Mouse (Mus musculus): ENCODE results near the gene Nudt3. TPM values are rescaled to one million over a fixed set of nuclear protein-coding genes. Genes with fewer than 3 reads are reported as not detected.

Nudt3 gene
- total and polyA plus RNA-seq, 3 experiments = 54.4 to 69.2 (median 58.3) TPM

GRCm38 (mm10) chr17:27573772-27574320 lies 49.4 kb downstream of the Nudt3 start:
- Histone ChIP-seq H3K27me3 (replicated peaks) (no peaks in the 10 kb centered on the region), H3K4me1 (ENCODE audit: control insufficient read depth in 1 of 2, insufficient read depth in 2 of 2) (peaks cover 5 to 16% of the 10 kb centered on the region in 2 experiments; a peak in 3 of 4 replicates), H3K9me3 (replicated peaks; ENCODE audit: low read length) (no peaks in the 10 kb centered on the region), H3K4me3 (replicated peaks in 1 of 3; ENCODE audit: low read depth in 2 of 3, low read length in 2 of 3, poor library complexity in 1 of 3) (no peak overlapping the region), H3K4me2 (ENCODE audit: insufficient read depth, low read depth, poor library complexity, severe bottlenecking) (no peak overlapping the region), H3K79me2 (replicated peaks; ENCODE audit: control insufficient read depth, extremely low read depth, insufficient read depth, poor library complexity, severe bottlenecking) (no peaks in the 10 kb centered on the region), H3K9ac (ENCODE audit: insufficient read depth, low read depth) (no peak overlapping the region), H3K36me3 (replicated peaks in 1 of 2; ENCODE audit: control insufficient read depth in 1 of 2, insufficient read depth in 1 of 2, low read length in 1 of 2) (peaks cover 13 to 47% of the 10 kb centered on the region in 2 experiments), H3K27ac (ENCODE audit: insufficient read depth, low read depth) (no peak overlapping the region)
- no peak for TF ChIP-seq KAT2A (IDR thresholded peaks at IDR 0.05; ENCODE audit: insufficient replicate concordance, low read length)
- TF ChIP-seq CTCF (conservative IDR thresholded peaks at IDR 0.05 in 1 of 2, IDR thresholded peaks at IDR 0.05 in 1 of 2; ENCODE audit: low read depth in 2 of 2, low read length in 2 of 2) = no peak
- TF ChIP-seq POLR2A (IDR thresholded peaks at IDR 0.05; ENCODE audit: low read depth, low read length) = no peak
- TF ChIP-seq SIN3A (IDR thresholded peaks at IDR 0.05; ENCODE audit: low read length) = no peak
- no peak for TF ChIP-seq ZMIZ1 (IDR thresholded peaks at IDR 0.05; ENCODE audit: low read depth, low read length)
- no peak for TF ChIP-seq NELFE (IDR thresholded peaks at IDR 0.05; ENCODE audit: low read depth, low read length)
- no peak for TF ChIP-seq NRF1 (IDR thresholded peaks at IDR 0.05; ENCODE audit: low read depth, low read length)
- TF ChIP-seq ZC3H11A (IDR thresholded peaks at IDR 0.05; ENCODE audit: low read depth, low read length) = no peak
- in situ Hi-C loops (cut with MboI; ENCODE audit: low pct_ligation_motif_present, low pct_unique_long_range_greater_than_20kb, low sequenced_read_pairs) (no loop called here), dilution Hi-C loops (cut with MboI; ENCODE audit: extremely low pct_ligation_motif_present, extremely low pct_unique_long_range_greater_than_20kb, low sequenced_read_pairs) (no loop called here)
- DNase-seq (ENCODE audit: extremely low read depth) = no peak

- H3K79me2 ChIP-seq (replicated peaks; ENCODE audit: control insufficient read depth, extremely low read depth, insufficient read depth, poor library complexity, severe bottlenecking) = no peaks in the 10 kb centered on the region
- no peak overlapping the region for H3K27ac ChIP-seq (ENCODE audit: insufficient read depth, low read depth)
- H3K4me1 ChIP-seq (ENCODE audit: control insufficient read depth in 1 of 2, insufficient read depth in 2 of 2) = peaks cover 4 to 8% of the 10 kb centered on the region in 2 experiments; a peak in 2 of 4 replicates
- no peak overlapping the region for H3K9ac ChIP-seq (ENCODE audit: insufficient read depth, low read depth)
- peak overlapping the region; percentile 39; the same call in 1 of the 2 replicates for H3K4me2 ChIP-seq (ENCODE audit: insufficient read depth, low read depth, poor library complexity, severe bottlenecking)
- TF ChIP-seq MYC (IDR thresholded peaks at IDR 0.05; ENCODE audit: low read depth, low read length) (no peak), TCF12 (IDR thresholded peaks at IDR 0.05; ENCODE audit: low read depth, low read length) (no peak), CHD1 (IDR thresholded peaks at IDR 0.05; ENCODE audit: low read depth, low read length) (no peak), RCOR1 (conservative IDR thresholded peaks at IDR 0.05; ENCODE audit: low read depth, low read length) (no peak), SIN3A (IDR thresholded peaks at IDR 0.05; ENCODE audit: low read length) (no peak), ELF1 (IDR thresholded peaks at IDR 0.05; ENCODE audit: low read depth, low read length) (no peak), MXI1 (IDR thresholded peaks at IDR 0.05; ENCODE audit: low read depth, low read length) (no peak), CHD2 (IDR thresholded peaks at IDR 0.05; ENCODE audit: low read length) (no peak), SMC3 (IDR thresholded peaks at IDR 0.05; ENCODE audit: low read depth, low read length) (no peak), POLR2AphosphoS2 (IDR thresholded peaks at IDR 0.05; ENCODE audit: low read depth, low read length) (no peak), CTCF (conservative IDR thresholded peaks at IDR 0.05 in 1 of 2, IDR thresholded peaks at IDR 0.05 in 1 of 2; ENCODE audit: low read depth in 2 of 2, low read length in 2 of 2) (no peak), MEF2A (IDR thresholded peaks at IDR 0.05; ENCODE audit: borderline replicate concordance, low read depth, low read length) (no peak), IRF4 (IDR thresholded peaks at IDR 0.05; ENCODE audit: low read depth, low read length) (no peak), ZC3H11A (IDR thresholded peaks at IDR 0.05; ENCODE audit: low read depth, low read length) (no peak), MAX (IDR thresholded peaks at IDR 0.05; ENCODE audit: low read length) (no peak), KAT2A (IDR thresholded peaks at IDR 0.05; ENCODE audit: insufficient replicate concordance, low read length) (no peak)
- no peaks in the 10 kb centered on the region for H3K27me3 ChIP-seq (replicated peaks)
- peaks cover 4 to 28% of the 10 kb centered on the region in 2 experiments for H3K36me3 ChIP-seq (replicated peaks in 1 of 2; ENCODE audit: control insufficient read depth in 1 of 2, insufficient read depth in 1 of 2, low read length in 1 of 2)
- dilution Hi-C loops (cut with MboI; ENCODE audit: extremely low pct_ligation_motif_present, extremely low pct_unique_long_range_greater_than_20kb, low sequenced_read_pairs) (no loop called here), in situ Hi-C loops (cut with MboI; ENCODE audit: low pct_ligation_motif_present, low pct_unique_long_range_greater_than_20kb, low sequenced_read_pairs) (no loop called here)
- no peak overlapping the region for H3K4me3 ChIP-seq (replicated peaks in 1 of 3; ENCODE audit: low read depth in 2 of 3, low read length in 2 of 3, poor library complexity in 1 of 3)
- no peaks in the 10 kb centered on the region for H3K9me3 ChIP-seq (replicated peaks; ENCODE audit: low read length)
- no peak for DNase-seq (ENCODE audit: extremely low read depth)
Measured at GRCm38 (mm10) chr17:27571315-27571714, 52.0 kb downstream of the Nudt3 start.
